ENCODE assay signal across 26 mouse cellular contexts in the genomic region with DNA sequence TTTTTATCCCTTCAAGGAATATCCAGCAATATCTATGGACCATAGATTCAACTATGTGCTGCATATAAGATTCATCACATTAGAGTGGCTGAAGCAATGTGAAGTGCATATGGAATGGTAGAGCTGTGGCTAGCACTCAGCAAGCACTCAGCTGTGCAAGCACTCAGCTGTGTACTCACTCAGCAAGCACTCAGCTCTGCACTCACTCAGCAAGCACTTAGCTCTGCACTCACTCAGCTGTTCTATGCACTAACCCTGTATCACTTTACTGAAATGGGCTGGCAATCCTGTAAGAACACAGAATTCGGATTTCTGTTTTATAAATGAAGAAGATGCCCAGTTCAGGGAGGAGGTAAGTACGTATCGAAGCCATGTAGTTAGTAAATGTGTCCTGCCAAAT.
DNase-seq lines count a peak whose midpoint lies in the region; ATAC-seq lines count a peak whose summit lies in the region.
"Had no signal": no experiment of that assay in that cellular context is flagged by ENCODE, and none has a peak within 500 bp of the region (broad histone marks: within the 10 kb centered on the region; RNA-seq: fewer than 3 reads in every experiment).

No protein-coding gene starts in this region.

- WGBS in lung, embryonic 16.5 days, result 88% methylated on average over 3 of the region's 3 CpGs

- no peaks in the 10 kb centered on the region for H3K27me3 ChIP-seq in lung, embryonic 16.5 days (ENCODE audit: control insufficient read depth, insufficient read depth, low read depth, low read length)
- H3K27me3 ChIP-seq: CH12.LX; embryonic facial prominence, embryonic 13.5 days; forebrain, embryonic 12.5 days; forebrain, embryonic 15.5 days; heart, embryonic 13.5 days; hindbrain, embryonic 12.5 days; hindbrain, embryonic 15.5 days had no signal

- no peak overlapping the region for H3K27ac ChIP-seq in lung, embryonic 16.5 days (ENCODE audit: low read length)
- H3K27ac ChIP-seq: embryonic facial prominence, embryonic 10.5 days; embryonic facial prominence, embryonic 13.5 days; forebrain, embryonic 12.5 days; forebrain, embryonic 15.5 days; heart, adult 2 months; heart, embryonic 10.5 days; heart, embryonic 13.5 days; hindbrain, embryonic 12.5 days; hindbrain, embryonic 15.5 days had no signal

- no peak overlapping the region for H3K4me2 ChIP-seq in lung, embryonic 16.5 days (ENCODE audit: low read depth, low read length)
- H3K4me2 ChIP-seq: embryonic facial prominence, embryonic 13.5 days; forebrain, embryonic 12.5 days; forebrain, embryonic 15.5 days; heart, embryonic 13.5 days; hindbrain, embryonic 12.5 days; hindbrain, embryonic 15.5 days had no signal

- ATAC-seq in lung, embryonic 16.5 days (ENCODE audit: low read depth), result 0 out of 2 replicates have a peak, but pooled peaks have one; percentile 34
- ATAC-seq: forebrain, embryonic 15.5 days; Patski had no signal

- intact Hi-C loops in heart, postnatal 14 days (cut with DNase I), result no loop called here

- H3K9me3 ChIP-seq in lung, embryonic 16.5 days (ENCODE audit: control insufficient read depth, low read length), result no peaks in the 10 kb centered on the region
- H3K9me3 ChIP-seq: embryonic facial prominence, embryonic 10.5 days; embryonic facial prominence, embryonic 13.5 days; forebrain, embryonic 12.5 days; forebrain, embryonic 15.5 days; heart, embryonic 10.5 days; heart, embryonic 13.5 days; hindbrain, embryonic 12.5 days; hindbrain, embryonic 15.5 days had no signal

- peak; percentile 62 for DNase-seq in heart, adult 11 months
- DNase-seq in heart, postnatal 14 days, result no peak
- DNase-seq in lung, postnatal 4 days, result no peak
- peak; percentile 60 for DNase-seq in lung, postnatal 36 days
- no peak for DNase-seq in adrenal gland, postnatal 4 days (ENCODE audit: low spot score in 2 of 2)
- DNase-seq: adrenal gland, postnatal 10 days; adrenal gland, postnatal 36 days; cerebellum, adult 11 months; cerebellum, adult 8-10 months; cerebellum, postnatal 36 days; embryo, embryonic 11 days; gastrocnemius, postnatal 25 days; heart, adult 2 months had no signal

- no peak overlapping the region for H3K9ac ChIP-seq in lung, embryonic 16.5 days (ENCODE audit: low read length)
- H3K9ac ChIP-seq: embryonic facial prominence, embryonic 13.5 days; forebrain, embryonic 12.5 days; forebrain, embryonic 15.5 days; heart, embryonic 13.5 days; hindbrain, embryonic 12.5 days; hindbrain, embryonic 15.5 days had no signal

- H3K4me3 ChIP-seq in lung, embryonic 16.5 days (ENCODE audit: low read length), result no peak overlapping the region
- H3K4me3 ChIP-seq: embryonic facial prominence, embryonic 10.5 days; embryonic facial prominence, embryonic 13.5 days; erythroblast, embryonic 14.5 days; forebrain, embryonic 12.5 days; forebrain, embryonic 15.5 days; heart, adult 2 months; heart, embryonic 10.5 days; heart, embryonic 13.5 days; hindbrain, embryonic 12.5 days; hindbrain, embryonic 15.5 days had no signal

- no peaks in the 10 kb centered on the region for H3K36me3 ChIP-seq in lung, embryonic 16.5 days (ENCODE audit: control insufficient read depth, insufficient read depth, low read length)
- H3K36me3 ChIP-seq: embryonic facial prominence, embryonic 10.5 days; embryonic facial prominence, embryonic 13.5 days; forebrain, embryonic 12.5 days; forebrain, embryonic 15.5 days; G1E; hindbrain, embryonic 12.5 days; hindbrain, embryonic 15.5 days had no signal

- H3K4me1 ChIP-seq in lung, embryonic 16.5 days (replicated peaks; ENCODE audit: control insufficient read depth, insufficient read depth, low read length), result no peaks in the 10 kb centered on the region
- H3K4me1 ChIP-seq: embryonic facial prominence, embryonic 10.5 days; embryonic facial prominence, embryonic 13.5 days; forebrain, embryonic 15.5 days; heart, embryonic 10.5 days; hindbrain, embryonic 12.5 days; hindbrain, embryonic 15.5 days had no signal

Comparison
In these comparisons a context has a peak if more than half of its experiments do, and no peak if none do; other contexts are left out.
1. DNase-seq: peak in heart, adult 11 months (single experiment) and lung, postnatal 36 days (single experiment); none in heart, postnatal 14 days (0 of 2), lung, postnatal 4 days (0 of 2) and adrenal gland, postnatal 4 days (0 of 2).